11 mouse cellular contexts compared by ENCODE assay signal in genomic region chr14:60643098-60643870, GRCm38 (mm10). TPM values are rescaled to one million over a fixed set of nuclear protein-coding genes. Genes with fewer than 3 reads are reported as not detected.
A peak's percentile ranks its signal among the peaks of the same experiment; 100 is the strongest.
DNase-seq lines count a peak whose midpoint lies in the region; ATAC-seq lines count a peak whose summit lies in the region.
"Had no signal": no experiment of that assay in that cellular context is flagged by ENCODE, and none has a peak within 500 bp of the region (broad histone marks: within the 10 kb centered on the region; RNA-seq: fewer than 3 reads in every experiment).

No protein-coding gene starts in this region.

- no peaks in the 10 kb centered on the region; the same call in 1 of the 2 replicates for H3K36me3 ChIP-seq in forebrain, embryonic 14.5 days (ENCODE audit: control insufficient read depth, insufficient read depth, low read length)
- H3K36me3 ChIP-seq in midbrain, embryonic 12.5 days: no peaks in the 10 kb centered on the region
- H3K36me3 ChIP-seq: G1E had no signal

- 5% methylated on average over 14 of the region's 14 CpGs for WGBS in forebrain, embryonic 14.5 days
- 19% methylated on average over 14 of the region's 14 CpGs for WGBS in midbrain, embryonic 12.5 days

- no peaks in the 10 kb centered on the region for H3K27me3 ChIP-seq in forebrain, embryonic 14.5 days (replicated peaks; ENCODE audit: control insufficient read depth, insufficient read depth, low read length)
- no peaks in the 10 kb centered on the region for H3K27me3 ChIP-seq in midbrain, embryonic 12.5 days

- H3K9ac ChIP-seq in forebrain, embryonic 14.5 days (ENCODE audit: low read length): peak overlapping the region; percentile 18
- H3K9ac ChIP-seq in midbrain, embryonic 12.5 days (replicated peaks): no peak overlapping the region

- peak; percentile 88 for ATAC-seq in forebrain, embryonic 14.5 days
- ATAC-seq in midbrain, embryonic 12.5 days (ENCODE audit: low FRiP score, low read depth): peak; percentile 91

- peak overlapping the region; percentile 38 for H3K4me2 ChIP-seq in forebrain, embryonic 14.5 days (ENCODE audit: low read length)
- peak overlapping the region; percentile 39 for H3K4me2 ChIP-seq in midbrain, embryonic 12.5 days (replicated peaks)

- no peak overlapping the region for H3K4me3 ChIP-seq in forebrain, embryonic 14.5 days (ENCODE audit: low read depth, low read length)
- peak overlapping the region; percentile 10; the same call in 1 of the 2 replicates for H3K4me3 ChIP-seq in midbrain, embryonic 12.5 days

- no peaks in the 10 kb centered on the region for H3K9me3 ChIP-seq in forebrain, embryonic 14.5 days (replicated peaks; ENCODE audit: control insufficient read depth, low read length)
- no peaks in the 10 kb centered on the region for H3K9me3 ChIP-seq in midbrain, embryonic 12.5 days
- H3K9me3 ChIP-seq: G1E had no signal

- DNase-seq in ES-CJ7 (ENCODE audit: low read depth, low spot score) (peak; percentile 34), ZHBTc4 (ENCODE audit: low read depth, low spot score) (peak; percentile 25), MN1 (ENCODE audit: low spot score) (no peak)
- peak; percentile 88 for DNase-seq in forebrain, embryonic 14.5 days (ENCODE audit: low spot score)
- DNase-seq in thymus, postnatal 25 days: no peak
- no peak for DNase-seq in ovary, postnatal 10 days (ENCODE audit: low spot score)
- DNase-seq: adrenal gland, postnatal 10 days; liver; lung, postnatal 36 days had no signal

- peak overlapping the region; percentile 89 for H3K27ac ChIP-seq in forebrain, embryonic 14.5 days (ENCODE audit: low read depth, low read length)
- peak overlapping the region; percentile 86 for H3K27ac ChIP-seq in midbrain, embryonic 12.5 days (replicated peaks)

- peaks cover 37% of the 10 kb centered on the region for H3K4me1 ChIP-seq in forebrain, embryonic 14.5 days (ENCODE audit: control insufficient read depth, insufficient read depth, low read length)
- peaks cover 84% of the 10 kb centered on the region for H3K4me1 ChIP-seq in midbrain, embryonic 12.5 days

RNA-seq across cellular contexts. Expression of gene Spata13, which starts 9.5 kb away (rescaled TPM):
- polyA plus RNA-seq in forebrain, embryonic 14.5 days (2014; fragmentation: Nextera tagmentation; extraction: Ambion mirVana): 36.6 and 45.8 TPM in 2 replicates
- 79.6 and 84.9 TPM in 2 replicates for polyA plus RNA-seq in midbrain, embryonic 12.5 days (2016; fragmentation: Nextera tagmentation; extraction: Ambion mirVana)

Comparison
In these comparisons a context has a peak if more than half of its experiments do, and no peak if none do; other contexts are left out.
1. DNase-seq: peak in ES-CJ7 (single experiment), ZHBTc4 (single experiment) and forebrain, embryonic 14.5 days (single experiment); none in thymus, postnatal 25 days (single experiment), ovary, postnatal 10 days (single experiment) and MN1 (single experiment).